Mouse (Mus musculus): ENCODE results near the gene Zfp326. TPM values are rescaled to one million over a fixed set of nuclear protein-coding genes. Genes with fewer than 3 reads are reported as not detected.

Zfp326 gene
- polyA plus RNA-seq, 1 experiment: 0.16 TPM

- Histone ChIP-seq H3K9me3 (ENCODE audit: control insufficient read depth, low read length) (no peaks in the 10 kb centered on the region), H3K4me1 (ENCODE audit: control insufficient read depth) (peaks cover 2% of the 10 kb centered on the region), H3K27me3 (ENCODE audit: control insufficient read depth) (no peaks in the 10 kb centered on the region), H3K4me3 (replicated peaks) (no peak overlapping the region), H3K36me3 (ENCODE audit: control insufficient read depth) (no peaks in the 10 kb centered on the region)
- TF ChIP-seq GATA1 (IDR thresholded peaks at IDR 0.05; ENCODE audit: low read length) (no peak), TAL1 (IDR thresholded peaks at IDR 0.05; ENCODE audit: low read length) (no peak)
Observed at GRCm38 (mm10) chr5:105844044-105844753, 32.2 kb upstream of the Zfp326 start.

- Histone ChIP-seq H3K4me1 (ENCODE audit: control insufficient read depth) (no peaks in the 10 kb centered on the region), H3K9me3 (ENCODE audit: control insufficient read depth, low read length) (no peaks in the 10 kb centered on the region), H3K4me3 (replicated peaks) (no peak overlapping the region), H3K27me3 (ENCODE audit: control insufficient read depth) (no peaks in the 10 kb centered on the region), H3K36me3 (ENCODE audit: control insufficient read depth) (no peaks in the 10 kb centered on the region)
- TF ChIP-seq TAL1 (IDR thresholded peaks at IDR 0.05; ENCODE audit: low read length) (no peak), GATA1 (IDR thresholded peaks at IDR 0.05; ENCODE audit: low read length) (no peak)
Observed at GRCm38 (mm10) chr5:105845041-105845440, 31.3 kb upstream of the Zfp326 start.

GRCm38 (mm10) chr5:105847726-105848125 lies 28.6 kb upstream of the Zfp326 start:
- TF ChIP-seq TAL1 (IDR thresholded peaks at IDR 0.05; ENCODE audit: low read length) (no peak), GATA1 (IDR thresholded peaks at IDR 0.05; ENCODE audit: low read length) (no peak)
- Histone ChIP-seq H3K4me1 (ENCODE audit: control insufficient read depth) (no peaks in the 10 kb centered on the region), H3K4me3 (replicated peaks) (no peak overlapping the region), H3K9me3 (ENCODE audit: control insufficient read depth, low read length) (no peaks in the 10 kb centered on the region), H3K27me3 (ENCODE audit: control insufficient read depth) (no peaks in the 10 kb centered on the region), H3K36me3 (ENCODE audit: control insufficient read depth) (no peaks in the 10 kb centered on the region)

GRCm38 (mm10) chr5:105849222-105849621 lies 27.1 kb upstream of the Zfp326 start:
- Histone ChIP-seq H3K9me3 (ENCODE audit: control insufficient read depth, low read length) (no peaks in the 10 kb centered on the region), H3K4me3 (replicated peaks) (no peak overlapping the region), H3K36me3 (ENCODE audit: control insufficient read depth) (no peaks in the 10 kb centered on the region), H3K4me1 (ENCODE audit: control insufficient read depth) (no peaks in the 10 kb centered on the region), H3K27me3 (ENCODE audit: control insufficient read depth) (no peaks in the 10 kb centered on the region)
- no peak for TF ChIP-seq GATA1 (IDR thresholded peaks at IDR 0.05; ENCODE audit: low read length)
- TF ChIP-seq TAL1 (IDR thresholded peaks at IDR 0.05; ENCODE audit: low read length): no peak

GRCm38 (mm10) chr5:105849643-105850042 lies 26.7 kb upstream of the Zfp326 start:
- H3K36me3 ChIP-seq (ENCODE audit: control insufficient read depth): no peaks in the 10 kb centered on the region
- H3K27me3 ChIP-seq (ENCODE audit: control insufficient read depth): no peaks in the 10 kb centered on the region
- no peaks in the 10 kb centered on the region for H3K4me1 ChIP-seq (ENCODE audit: control insufficient read depth)
- no peaks in the 10 kb centered on the region for H3K9me3 ChIP-seq (ENCODE audit: control insufficient read depth, low read length)
- no peak overlapping the region for H3K4me3 ChIP-seq (replicated peaks)
- TF ChIP-seq GATA1 (IDR thresholded peaks at IDR 0.05; ENCODE audit: low read length) (no peak), TAL1 (IDR thresholded peaks at IDR 0.05; ENCODE audit: low read length) (no peak)

GRCm38 (mm10) chr5:105853271-105853670 lies 23.1 kb upstream of the Zfp326 start:
- H3K4me1 ChIP-seq (ENCODE audit: control insufficient read depth): no peaks in the 10 kb centered on the region
- no peak overlapping the region for H3K4me3 ChIP-seq (replicated peaks)
- no peaks in the 10 kb centered on the region for H3K36me3 ChIP-seq (ENCODE audit: control insufficient read depth)
- H3K27me3 ChIP-seq (ENCODE audit: control insufficient read depth): no peaks in the 10 kb centered on the region
- TF ChIP-seq GATA1 (IDR thresholded peaks at IDR 0.05; ENCODE audit: low read length): no peak
- no peaks in the 10 kb centered on the region for H3K9me3 ChIP-seq (ENCODE audit: control insufficient read depth, low read length)

GRCm38 (mm10) chr5:105857486-105857885 lies 18.9 kb upstream of the Zfp326 start:
- Histone ChIP-seq H3K4me3 (replicated peaks) (no peak overlapping the region), H3K4me1 (ENCODE audit: control insufficient read depth) (peaks cover 3% of the 10 kb centered on the region; the same call in 1 of the 2 replicates)
- TF ChIP-seq TAL1 (IDR thresholded peaks at IDR 0.05; ENCODE audit: low read length): no peak
- no peak for TF ChIP-seq GATA1 (IDR thresholded peaks at IDR 0.05; ENCODE audit: low read length)

GRCm38 (mm10) chr5:105858754-105859694 lies 17.3 kb upstream of the Zfp326 start:
- no peaks in the 10 kb centered on the region for H3K27me3 ChIP-seq (ENCODE audit: control insufficient read depth)
- no peaks in the 10 kb centered on the region for H3K36me3 ChIP-seq (ENCODE audit: control insufficient read depth)
- no peaks in the 10 kb centered on the region for H3K9me3 ChIP-seq (ENCODE audit: control insufficient read depth, low read length)
- TF ChIP-seq TAL1 (IDR thresholded peaks at IDR 0.05; ENCODE audit: low read length): no peak
- TF ChIP-seq GATA1 (IDR thresholded peaks at IDR 0.05; ENCODE audit: low read length): no peak
- H3K4me1 ChIP-seq (ENCODE audit: control insufficient read depth): peaks cover 3% of the 10 kb centered on the region; the same call in 1 of the 2 replicates
- no peak overlapping the region for H3K4me3 ChIP-seq (replicated peaks)

More at GRCm38 (mm10) chr5:105857486-105857885, 18.9 kb upstream of the Zfp326 start:
- no peaks in the 10 kb centered on the region for H3K9me3 ChIP-seq (ENCODE audit: control insufficient read depth, low read length)
- no peaks in the 10 kb centered on the region for H3K27me3 ChIP-seq (ENCODE audit: control insufficient read depth)
- H3K36me3 ChIP-seq (ENCODE audit: control insufficient read depth): no peaks in the 10 kb centered on the region

All from erythroblast, embryonic 14.5 days (primary cell).